Mouse (Mus musculus) urinary bladder, postnatal 36 days (tissue): ENCODE results near the gene Aars.

Experiments used
- DNase-seq, 2 experiments: peaks; one replicate each; pipeline ENCODE4 v3.0.0; 2022; ENCODE audit warnings: low spot score in 2 of 2, mixed read lengths in 1 of 2

Aars gene

GRCm38 (mm10) chr8:111093865-111094718 lies 61.1 kb downstream of the Aars start, which contains the start of gene Pdpr:
Pdpr (plus strand) TSS chr8:111094630.
- peak; percentile 90 to 93 for DNase-seq

- DNase-seq: peak in 1 of 2 experiments; percentile 4
Observed at GRCm38 (mm10) chr8:111094719-111095302, 61.9 kb downstream of the Aars start.
